Mouse (Mus musculus) megakaryocyte, embryonic 14.5 days (primary cell): ENCODE data around the gene Zmynd12.

ENCODE experiments used
- FLI1 ChIP-seq: IDR thresholded peaks from 2 replicates; pipeline ENCODE4 v1.6.1; 2012; ENCODE audit warnings: low read length, inconsistent platforms, mixed read lengths
- GATA1 ChIP-seq: IDR thresholded peaks from 3 replicates; pipeline ENCODE4 v1.6.1; 2012; ENCODE audit warnings: mixed read lengths, low read length, inconsistent platforms, borderline replicate concordance

DNA sequence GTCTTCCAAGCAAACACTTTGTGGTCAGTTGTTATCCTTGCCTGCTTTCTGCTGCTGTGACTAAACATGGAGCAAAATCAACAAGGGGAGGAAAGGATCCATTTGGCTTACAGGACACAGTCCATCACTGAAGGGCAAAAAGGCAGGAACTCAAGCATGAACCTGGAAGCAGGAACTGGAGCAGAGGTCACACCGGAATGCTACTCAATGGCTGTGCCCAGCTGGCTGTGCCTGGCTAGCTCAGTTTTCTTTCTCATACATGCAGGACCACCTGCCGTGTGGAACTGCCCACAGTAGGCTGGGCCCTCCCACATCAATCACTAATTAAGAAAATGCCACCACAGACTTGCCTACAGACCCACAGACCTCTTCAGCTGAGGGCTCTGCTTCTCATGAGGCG, 33.4 kb upstream of the Zmynd12 start:
- TF ChIP-seq GATA1 (no peak), FLI1 (no peak)
